Mouse (Mus musculus) thymus, postnatal 0 days (tissue): ENCODE data around the gene Kcnk5. TPM values are rescaled to one million over a fixed set of nuclear protein-coding genes. Genes with fewer than 3 reads are reported as not detected.

ENCODE experiments used
- DNase-seq: peaks from one replicate; pipeline ENCODE4 v3.0.0-alpha.2; 2015; ENCODE audit warnings: low spot score
- polyA plus RNA-seq: library from polyadenylated mRNA; unstranded; fragments of >200 nt; fragmentation: Nextera tagmentation; extraction: Ambion mirVana; gene quantifications from 2 replicates; pipeline ENCODE4 v1.2.1, GENCODE M21; 2015

Kcnk5 gene
- polyA plus RNA-seq, 1 experiment from 2014 or later = 7.1 TPM

- DNase-seq = peak; percentile 38
Measured at GRCm38 (mm10) chr14:20114951-20115350, 66.7 kb downstream of the Kcnk5 start.

- peak; percentile 79 for DNase-seq
Measured at GRCm38 (mm10) chr14:20113964-20114363, 67.6 kb downstream of the Kcnk5 start.

- no peak for DNase-seq
Measured at GRCm38 (mm10) chr14:20113189-20113961, 68.2 kb downstream of the Kcnk5 start.

GRCm38 (mm10) chr14:20112218-20112617 is 69.4 kb downstream of the Kcnk5 start:
- peak; percentile 33 for DNase-seq

GRCm38 (mm10) chr14:20110945-20111344 is 70.7 kb downstream of the Kcnk5 start:
- no peak for DNase-seq

GRCm38 (mm10) chr14:20106271-20106670 is 75.3 kb downstream of the Kcnk5 start:
- no peak for DNase-seq

GRCm38 (mm10) chr14:20103207-20103606 is 78.4 kb downstream of the Kcnk5 start:
- DNase-seq = no peak

GRCm38 (mm10) chr14:20098061-20098460 is 83.5 kb downstream of the Kcnk5 start:
- no peak for DNase-seq

- no peak for DNase-seq
Measured at GRCm38 (mm10) chr14:20094942-20095341, 86.7 kb downstream of the Kcnk5 start.

- DNase-seq = peak; percentile 42
Measured at GRCm38 (mm10) chr14:20093493-20093892, 88.1 kb downstream of the Kcnk5 start.

Other genes starting within 250 kb of the Kcnk5 start
- gene Gng2, start 204.2 kb downstream of the Kcnk5 start, polyA plus RNA-seq = 28.0 and 34.2 TPM in 2 replicates
- gene Saysd1, start 43.3 kb downstream of the Kcnk5 start, polyA plus RNA-seq = 14.4 and 16.0 TPM in 2 replicates
- gene Kcnk16, start 87.4 kb upstream of the Kcnk5 start, polyA plus RNA-seq = 0.15 and 0.34 TPM in 2 replicates
- 11.0 and 17.4 TPM in 2 replicates for gene Nudt13, start 112.9 kb upstream of the Kcnk5 start, polyA plus RNA-seq
- 42.5 and 43.2 TPM in 2 replicates for gene Ecd, start 166.3 kb upstream of the Kcnk5 start, polyA plus RNA-seq
- 25.2 and 28.0 TPM in 2 replicates for gene Fam149b, start 166.4 kb upstream of the Kcnk5 start, polyA plus RNA-seq
- gene Dnajc9, start 207.1 kb upstream of the Kcnk5 start, polyA plus RNA-seq = 205 and 222 TPM in 2 replicates
- gene Mrps16, start 211.8 kb upstream of the Kcnk5 start, polyA plus RNA-seq = 111 and 121 TPM in 2 replicates